Mouse (Mus musculus): ENCODE data around the gene Methig1. TPM values are rescaled to one million over a fixed set of nuclear protein-coding genes. Genes with fewer than 3 reads are reported as not detected.

Methig1 gene
- polyA plus RNA-seq, 2 experiments = not detected

DNA sequence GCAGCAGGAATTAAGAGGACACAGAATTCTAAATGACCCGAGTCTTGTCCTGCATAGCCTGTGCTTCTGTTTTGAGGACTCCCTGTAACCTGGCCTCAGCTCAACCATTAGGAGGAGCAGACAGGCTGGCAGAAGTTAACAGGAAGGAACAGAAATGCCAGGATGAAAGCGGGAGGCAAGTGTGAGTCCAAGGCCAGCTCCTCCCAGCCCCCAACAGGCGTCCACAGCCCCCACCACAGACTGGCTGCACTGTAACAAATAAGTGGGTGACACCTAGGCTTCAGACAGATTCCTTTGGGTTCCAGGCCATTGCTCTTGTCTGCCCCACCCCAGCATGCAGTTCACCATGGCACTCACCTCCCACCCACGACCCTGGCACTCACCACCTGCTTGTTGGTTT, 49.8 kb downstream of the Methig1 start:
- Histone ChIP-seq H3K4me2 (replicated peaks; ENCODE audit: low read depth, low read length, severe bottlenecking) (no peak overlapping the region), H3K27ac (replicated peaks; ENCODE audit: low read depth, low read length) (no peak overlapping the region), H3K27me3 (ENCODE audit: control insufficient read depth, insufficient read depth, low read length) (no peaks in the 10 kb centered on the region), H3K36me3 (ENCODE audit: control insufficient read depth, insufficient read depth, low read length) (peaks cover 87% of the 10 kb centered on the region), H3K9me3 (ENCODE audit: control insufficient read depth, low read length) (no peaks in the 10 kb centered on the region), H3K4me3 (replicated peaks; ENCODE audit: low read length) (no peak overlapping the region), H3K4me1 (ENCODE audit: control insufficient read depth, insufficient read depth, low read length) (no peaks in the 10 kb centered on the region), H3K9ac (ENCODE audit: low read depth, low read length, severe bottlenecking) (no peak overlapping the region)
- no peak for TF ChIP-seq POLR2A (IDR thresholded peaks at IDR 0.05; ENCODE audit: borderline replicate concordance, extremely low read depth, insufficient read depth, insufficient read length)
- DNase-seq (ENCODE audit: low spot score) = no peak
- 76% methylated on average over 4 of the region's 4 CpGs for WGBS
- no peak for ATAC-seq (ENCODE audit: low FRiP score, low read depth)

DNA sequence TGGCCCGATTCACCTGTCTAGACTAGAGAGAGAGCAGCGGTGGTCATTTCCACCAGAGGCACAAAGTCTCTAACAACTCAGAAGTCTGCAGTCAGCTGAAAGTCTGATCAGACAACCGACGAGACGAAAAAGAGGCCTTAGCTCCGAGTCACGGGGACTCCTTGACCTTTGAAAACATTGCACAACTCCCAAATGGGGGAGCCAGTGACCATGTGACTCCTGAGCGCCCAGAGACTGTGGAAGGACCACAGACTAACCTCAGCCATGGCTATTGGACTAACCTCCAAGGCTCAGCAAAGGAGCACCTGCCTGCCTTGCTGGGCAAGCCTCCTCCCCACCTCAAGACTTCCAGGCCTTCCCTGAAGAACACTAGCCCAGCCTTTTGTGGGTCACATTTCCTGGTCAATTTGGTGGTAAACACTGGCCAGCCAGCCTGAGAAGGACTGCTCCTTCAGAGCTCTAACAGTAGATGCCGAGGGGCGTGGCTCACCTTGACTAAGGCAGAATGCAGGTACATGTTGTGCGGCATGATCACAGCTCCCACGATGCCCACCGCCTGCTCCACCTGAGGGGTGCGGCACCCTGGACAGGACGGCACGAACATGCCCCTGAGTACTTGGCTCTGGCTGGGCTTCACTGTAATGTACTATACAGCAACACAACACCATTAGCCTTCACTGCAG, 50.5 kb downstream of the Methig1 start:
- Histone ChIP-seq H3K4me2 (replicated peaks; ENCODE audit: low read depth, low read length, severe bottlenecking) (no peak overlapping the region), H3K9me3 (ENCODE audit: control insufficient read depth, low read length) (no peaks in the 10 kb centered on the region), H3K4me1 (ENCODE audit: control insufficient read depth, insufficient read depth, low read length) (no peaks in the 10 kb centered on the region), H3K27ac (replicated peaks; ENCODE audit: low read depth, low read length) (no peak overlapping the region), H3K4me3 (replicated peaks; ENCODE audit: low read length) (no peak overlapping the region), H3K9ac (ENCODE audit: low read depth, low read length, severe bottlenecking) (no peak overlapping the region), H3K27me3 (ENCODE audit: control insufficient read depth, insufficient read depth, low read length) (no peaks in the 10 kb centered on the region), H3K36me3 (ENCODE audit: control insufficient read depth, insufficient read depth, low read length) (peaks cover 86% of the 10 kb centered on the region)
- ATAC-seq (ENCODE audit: low FRiP score, low read depth) (no peak), DNase-seq (ENCODE audit: low spot score) (no peak)
- WGBS = 96% methylated on average over 16 of the region's 16 CpGs
- TF ChIP-seq POLR2A (IDR thresholded peaks at IDR 0.05; ENCODE audit: borderline replicate concordance, extremely low read depth, insufficient read depth, insufficient read length) = no peak

DNA sequence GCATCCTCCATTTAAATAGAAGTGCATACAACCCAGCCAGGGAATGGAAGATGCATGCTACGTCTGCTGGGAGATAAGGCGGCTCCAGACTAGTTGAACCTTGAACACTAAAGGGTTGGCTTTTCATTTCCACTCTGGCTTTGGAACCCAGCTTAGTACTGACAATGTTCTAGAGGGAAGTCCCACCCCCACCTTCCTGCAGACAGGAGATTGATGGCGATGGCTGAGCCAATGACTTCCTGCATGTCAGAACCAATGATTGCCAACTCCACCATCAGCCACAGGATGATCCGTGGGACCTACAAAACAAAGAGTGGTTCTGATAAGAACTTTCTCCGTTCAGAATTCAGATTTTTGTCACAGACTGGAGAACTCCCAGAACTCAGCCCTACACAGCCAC, 53.1 kb downstream of the Methig1 start:
- Histone ChIP-seq H3K9me3 (ENCODE audit: control insufficient read depth, low read length) (no peaks in the 10 kb centered on the region), H3K4me1 (ENCODE audit: control insufficient read depth, insufficient read depth, low read length) (no peaks in the 10 kb centered on the region), H3K27me3 (ENCODE audit: control insufficient read depth, insufficient read depth, low read length) (no peaks in the 10 kb centered on the region), H3K27ac (replicated peaks; ENCODE audit: low read depth, low read length) (no peak overlapping the region), H3K9ac (ENCODE audit: low read depth, low read length, severe bottlenecking) (no peak overlapping the region), H3K4me3 (replicated peaks; ENCODE audit: low read length) (no peak overlapping the region), H3K4me2 (replicated peaks; ENCODE audit: low read depth, low read length, severe bottlenecking) (no peak overlapping the region), H3K36me3 (ENCODE audit: control insufficient read depth, insufficient read depth, low read length) (peaks cover 80% of the 10 kb centered on the region)
- 86% methylated on average over 5 of the region's 5 CpGs for WGBS
- no peak for DNase-seq (ENCODE audit: low spot score)
- no peak for ATAC-seq (ENCODE audit: low FRiP score, low read depth)
- TF ChIP-seq POLR2A (IDR thresholded peaks at IDR 0.05; ENCODE audit: borderline replicate concordance, extremely low read depth, insufficient read depth, insufficient read length) = no peak

DNA sequence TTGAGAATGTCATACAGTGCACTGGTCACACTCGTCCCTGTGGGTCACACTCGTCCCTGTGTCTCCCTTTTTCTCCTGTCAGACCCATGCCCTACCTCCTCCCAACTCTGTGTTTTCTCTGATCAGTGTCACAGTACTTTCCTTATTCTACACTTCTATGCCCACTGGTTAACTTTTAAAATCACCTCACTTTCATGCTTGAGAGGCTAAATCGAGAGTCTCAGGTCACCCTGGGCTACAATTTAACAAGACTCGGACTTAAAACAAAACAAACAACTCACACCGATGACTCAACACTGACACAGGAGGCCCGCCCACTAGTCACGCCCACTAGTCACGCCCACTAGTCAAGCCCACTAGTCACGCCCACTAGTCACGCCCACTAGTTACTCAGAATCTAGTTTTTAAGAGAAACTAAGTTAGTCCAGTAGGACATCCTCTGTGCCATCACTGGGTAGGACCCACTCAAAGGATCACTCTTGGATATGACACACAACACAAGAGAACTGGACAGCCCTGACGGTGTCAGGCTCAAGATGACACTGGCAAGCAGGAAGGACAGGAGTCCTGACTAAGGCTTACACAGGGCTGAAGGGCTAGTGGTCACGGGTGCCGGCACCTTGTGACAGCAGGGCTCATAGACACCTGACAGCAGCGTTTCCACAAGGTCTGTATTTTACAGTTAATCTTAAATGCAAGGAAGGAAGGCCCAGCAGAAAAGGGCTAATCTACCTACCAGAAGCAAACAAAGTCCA, 58.1 kb downstream of the Methig1 start:
- H3K4me1 ChIP-seq (ENCODE audit: control insufficient read depth, insufficient read depth, low read length) = no peaks in the 10 kb centered on the region
- no peak overlapping the region for H3K9ac ChIP-seq (ENCODE audit: low read depth, low read length, severe bottlenecking)
- H3K4me3 ChIP-seq (replicated peaks; ENCODE audit: low read length) = no peak overlapping the region
- H3K4me2 ChIP-seq (replicated peaks; ENCODE audit: low read depth, low read length, severe bottlenecking) = no peak overlapping the region
- no peak overlapping the region for H3K27ac ChIP-seq (replicated peaks; ENCODE audit: low read depth, low read length)
- 58% methylated on average over 14 of the region's 14 CpGs for WGBS
- ATAC-seq (ENCODE audit: low FRiP score, low read depth) (no peak), DNase-seq (ENCODE audit: low spot score) (no peak)
- H3K9me3 ChIP-seq (ENCODE audit: control insufficient read depth, low read length) = no peaks in the 10 kb centered on the region
- no peaks in the 10 kb centered on the region for H3K27me3 ChIP-seq (ENCODE audit: control insufficient read depth, insufficient read depth, low read length)
- TF ChIP-seq POLR2A (IDR thresholded peaks at IDR 0.05; ENCODE audit: borderline replicate concordance, extremely low read depth, insufficient read depth, insufficient read length) = no peak
- peaks cover 42% of the 10 kb centered on the region for H3K36me3 ChIP-seq (ENCODE audit: control insufficient read depth, insufficient read depth, low read length)

DNA sequence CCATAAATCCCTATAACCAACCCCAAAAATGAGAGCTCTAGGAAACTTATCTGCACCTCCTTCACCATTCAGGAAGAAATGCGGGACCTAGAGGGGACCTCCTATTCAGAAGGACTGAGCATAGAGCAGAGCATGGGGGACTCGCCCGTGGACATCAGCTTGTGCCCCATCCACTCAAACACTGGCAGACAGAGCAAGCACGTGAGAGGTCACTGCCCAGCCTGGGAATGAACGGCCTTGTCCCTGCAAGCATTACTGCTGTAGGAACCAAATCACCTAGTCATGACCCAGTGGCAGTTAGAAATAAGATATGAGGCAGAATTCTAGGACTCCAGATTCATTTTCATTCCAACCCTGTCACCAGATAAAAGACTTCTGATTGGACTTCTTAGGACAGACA, 58.8 kb downstream of the Methig1 start:
- Histone ChIP-seq H3K27ac (replicated peaks; ENCODE audit: low read depth, low read length) (no peak overlapping the region), H3K36me3 (ENCODE audit: control insufficient read depth, insufficient read depth, low read length) (peaks cover 38% of the 10 kb centered on the region), H3K4me1 (ENCODE audit: control insufficient read depth, insufficient read depth, low read length) (no peaks in the 10 kb centered on the region), H3K4me2 (replicated peaks; ENCODE audit: low read depth, low read length, severe bottlenecking) (no peak overlapping the region), H3K27me3 (ENCODE audit: control insufficient read depth, insufficient read depth, low read length) (no peaks in the 10 kb centered on the region), H3K4me3 (replicated peaks; ENCODE audit: low read length) (no peak overlapping the region), H3K9ac (ENCODE audit: low read depth, low read length, severe bottlenecking) (no peak overlapping the region), H3K9me3 (ENCODE audit: control insufficient read depth, low read length) (no peaks in the 10 kb centered on the region)
- no peak for ATAC-seq (ENCODE audit: low FRiP score, low read depth)
- no peak for TF ChIP-seq POLR2A (IDR thresholded peaks at IDR 0.05; ENCODE audit: borderline replicate concordance, extremely low read depth, insufficient read depth, insufficient read length)
- DNase-seq (ENCODE audit: low spot score) = no peak
- 86% methylated on average over 5 of the region's 5 CpGs for WGBS

Measured in limb, embryonic 14.5 days (tissue).